Mouse (Mus musculus) midbrain, embryonic 10.5 days (tissue): ENCODE data around the gene Col25a1. TPM values are rescaled to one million over a fixed set of nuclear protein-coding genes. Genes with fewer than 3 reads are reported as not detected.
A peak's percentile ranks its signal among the peaks of the same experiment; 100 is the strongest.

Experiments used
- DNase-seq: peaks from one replicate; pipeline ENCODE4 v3.0.0-alpha.2; 2017; ENCODE audit warnings: low spot score
- H3K27ac ChIP-seq: fragments of 300-500 bp; sonication (generic); replicated peaks from 2 replicates; pipeline ENCODE4 v1.5.1; 2016; ENCODE audit warnings: mild to moderate bottlenecking
- H3K27me3 ChIP-seq: fragments of 300-500 bp; sonication (generic); 2 replicates; pipeline ENCODE4 v1.6.1; 2016; ENCODE audit warnings: low read depth, mild to moderate bottlenecking; ENCODE audit not compliant: poor library complexity, severe bottlenecking
- H3K36me3 ChIP-seq: fragments of 300-500 bp; sonication (generic); 2 replicates; pipeline ENCODE4 v1.6.1; 2016; ENCODE audit warnings: mild to moderate bottlenecking, moderate library complexity
- H3K4me1 ChIP-seq: fragments of 300-500 bp; sonication (generic); 2 replicates; pipeline ENCODE4 v1.6.1; 2016
- H3K4me3 ChIP-seq: fragments of 300-500 bp; sonication (generic); 2 replicates; pipeline ENCODE4 v1.5.1; 2016; ENCODE audit warnings: mild to moderate bottlenecking, moderate library complexity
- H3K9me3 ChIP-seq: fragments of 300-500 bp; sonication (generic); replicated peaks from 2 replicates; pipeline ENCODE4 v1.6.1; 2016; ENCODE audit warnings: mild to moderate bottlenecking
- WGBS: fragments of 180-500 bp; shearing (Covaris S2); methylation state at CpG from one replicate; pipeline ENCODE4 v1.1.7; 2016; 5-methylcytosine and 5-hydroxymethylcytosine counted together
- polyA plus RNA-seq: library from polyadenylated mRNA; unstranded; fragments of >200 nt; fragmentation: Nextera tagmentation; extraction: Ambion mirVana; gene quantifications from 2 replicates; pipeline ENCODE4 v1.2.1, GENCODE M21; 2016

Col25a1 gene
- 1.5 and 2.4 TPM in 2 replicates for polyA plus RNA-seq

GRCm38 (mm10) chr3:130131201-130131600 lies at the start of gene Col25a1:
Col25a1 (plus strand) TSS chr3:130131501.
- no peaks in the 10 kb centered on the region for H3K36me3 ChIP-seq
- no peaks in the 10 kb centered on the region for H3K9me3 ChIP-seq
- H3K4me1 ChIP-seq, result no peaks in the 10 kb centered on the region
- 95% methylated on average over 8 of the region's 8 CpGs for WGBS
- H3K4me3 ChIP-seq, result no peak within 1 kb of the TSS
- DNase-seq, result no peak
- H3K27me3 ChIP-seq, result no peaks in the 10 kb centered on the region
- no peak within 1 kb of the TSS for H3K27ac ChIP-seq

GRCm38 (mm10) chr3:130083312-130083711 lies 48.0 kb upstream of the Col25a1 start:
- Histone ChIP-seq H3K9me3 (0 out of 2 replicates have a peak, but pooled peaks cover 3% of the 10 kb centered on the region), H3K27ac (no peak overlapping the region), H3K4me1 (no peaks in the 10 kb centered on the region), H3K4me3 (no peak overlapping the region), H3K27me3 (no peaks in the 10 kb centered on the region), H3K36me3 (no peaks in the 10 kb centered on the region)
- DNase-seq, result no peak
- 85% methylated on average over 2 of the region's 2 CpGs for WGBS

DNA sequence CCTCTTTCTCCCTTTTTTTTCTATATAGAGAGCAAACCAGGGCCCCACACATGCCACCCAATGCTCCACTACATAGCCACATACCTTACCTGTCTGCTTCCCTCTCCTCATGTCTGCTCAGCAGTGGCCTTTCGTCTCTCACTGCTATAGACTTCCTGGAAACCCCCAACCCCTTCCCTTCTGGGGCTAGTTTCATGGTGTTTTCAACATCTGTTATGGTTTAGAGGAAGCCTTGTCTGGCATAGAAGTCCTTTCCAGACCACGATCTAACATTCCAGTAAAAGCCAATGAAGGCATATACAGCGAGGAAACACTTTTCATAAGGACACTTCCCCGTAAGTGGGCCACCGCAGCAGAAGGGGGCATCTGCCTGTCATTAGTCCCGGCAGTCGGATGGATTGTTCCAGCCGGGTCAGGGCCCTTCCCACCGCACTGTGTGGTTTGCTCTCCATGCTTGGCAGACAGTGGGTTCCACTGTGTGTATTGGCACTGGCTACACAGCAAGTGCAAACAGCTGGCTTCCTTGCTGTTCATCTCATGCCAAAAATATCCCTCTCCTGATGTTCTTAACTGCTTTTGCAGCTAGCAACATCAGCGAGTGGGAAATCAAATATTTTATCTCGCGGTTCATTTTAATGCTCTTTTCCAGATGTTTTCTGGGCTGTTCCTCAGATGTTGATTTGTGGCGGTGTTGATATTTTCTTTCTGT lies 44.8 kb upstream of the Col25a1 start:
- WGBS, result 84% methylated on average over 13 of the region's 13 CpGs
- Histone ChIP-seq H3K9me3 (0 out of 2 replicates have a peak, but pooled peaks cover 3% of the 10 kb centered on the region), H3K27ac (no peak overlapping the region), H3K4me3 (no peak overlapping the region), H3K27me3 (no peaks in the 10 kb centered on the region), H3K4me1 (no peaks in the 10 kb centered on the region), H3K36me3 (no peaks in the 10 kb centered on the region)
- DNase-seq, result no peak

GRCm38 (mm10) chr3:130087466-130087865 lies 43.8 kb upstream of the Col25a1 start:
- no peaks in the 10 kb centered on the region for H3K27me3 ChIP-seq
- H3K9me3 ChIP-seq, result 0 out of 2 replicates have a peak, but pooled peaks cover 3% of the 10 kb centered on the region
- no peaks in the 10 kb centered on the region for H3K36me3 ChIP-seq
- no peak for DNase-seq
- no peaks in the 10 kb centered on the region for H3K4me1 ChIP-seq
- no peak overlapping the region for H3K27ac ChIP-seq
- WGBS, result 87% methylated on average over 9 of the region's 9 CpGs
- no peak overlapping the region for H3K4me3 ChIP-seq

DNA sequence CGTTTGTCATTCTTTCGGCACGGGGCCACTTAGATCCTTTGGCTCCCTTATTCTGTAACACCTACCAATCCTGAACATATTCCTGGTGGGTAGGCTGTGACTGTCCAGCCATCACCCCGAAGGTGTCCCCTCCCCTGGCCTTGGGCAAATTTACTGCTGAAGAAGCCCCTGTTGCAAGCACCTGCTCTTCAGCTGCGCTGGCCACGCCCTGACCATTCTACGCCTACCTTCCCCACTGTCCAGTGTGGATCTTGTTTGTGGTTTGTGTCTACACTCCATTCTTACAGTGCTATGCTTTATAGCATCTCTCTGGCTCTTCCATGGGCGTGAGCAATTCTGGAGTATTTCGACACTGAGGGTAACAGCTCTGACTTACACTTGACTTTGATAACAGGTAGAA lies 42.6 kb upstream of the Col25a1 start:
- H3K27me3 ChIP-seq, result no peaks in the 10 kb centered on the region
- no peaks in the 10 kb centered on the region for H3K4me1 ChIP-seq
- H3K36me3 ChIP-seq, result no peaks in the 10 kb centered on the region
- 0 out of 2 replicates have a peak, but pooled peaks cover 3% of the 10 kb centered on the region for H3K9me3 ChIP-seq
- DNase-seq, result no peak
- no peak overlapping the region for H3K27ac ChIP-seq
- WGBS, result 93% methylated on average over 9 of the region's 9 CpGs
- no peak overlapping the region for H3K4me3 ChIP-seq

- Histone ChIP-seq H3K4me3 (no peak overlapping the region), H3K27ac (no peak overlapping the region), H3K9me3 (no peaks in the 10 kb centered on the region), H3K27me3 (no peaks in the 10 kb centered on the region), H3K36me3 (no peaks in the 10 kb centered on the region), H3K4me1 (no peaks in the 10 kb centered on the region)
- 91% methylated on average over 9 of the region's 9 CpGs for WGBS
- no peak for DNase-seq
These were observed 40.8 kb upstream of the Col25a1 start for GRCm38 (mm10) chr3:130090460-130090859.

DNA sequence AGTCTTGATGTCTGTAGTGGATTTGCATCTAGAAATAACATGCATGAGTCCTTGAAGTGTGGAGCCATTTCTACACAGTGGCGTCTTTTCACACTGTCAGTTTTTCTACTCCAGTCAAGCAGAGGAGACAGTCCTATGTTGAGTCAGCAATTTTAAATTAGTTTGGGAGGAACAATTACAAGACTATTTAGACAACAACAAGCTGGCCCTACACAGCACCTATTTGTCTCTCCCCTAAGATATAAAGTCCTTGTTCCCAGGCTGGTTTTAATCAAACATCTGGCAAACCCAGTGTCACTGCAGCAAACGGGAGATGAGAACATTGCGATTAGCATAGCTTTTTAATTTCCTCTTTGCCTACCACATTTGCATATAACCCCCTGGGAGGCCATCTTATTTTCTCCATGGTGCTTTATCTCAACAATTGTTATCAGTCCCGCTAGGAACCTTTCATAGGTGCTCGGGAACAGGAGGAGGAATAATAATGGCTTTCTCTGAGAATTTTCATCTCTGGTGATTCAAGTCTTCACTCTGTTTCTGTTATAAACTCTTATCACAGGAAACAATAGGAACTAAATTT lies 37.1 kb upstream of the Col25a1 start:
- H3K4me3 ChIP-seq, result no peak overlapping the region
- H3K9me3 ChIP-seq, result no peaks in the 10 kb centered on the region
- no peak for DNase-seq
- no peaks in the 10 kb centered on the region for H3K36me3 ChIP-seq
- WGBS, result 74% methylated on average over 5 of the region's 5 CpGs
- no peaks in the 10 kb centered on the region for H3K4me1 ChIP-seq
- no peak overlapping the region for H3K27ac ChIP-seq
- no peaks in the 10 kb centered on the region for H3K27me3 ChIP-seq

GRCm38 (mm10) chr3:130095160-130095781 lies 36.0 kb upstream of the Col25a1 start:
- no peaks in the 10 kb centered on the region for H3K4me1 ChIP-seq
- H3K27ac ChIP-seq, result no peak overlapping the region
- 50% methylated on average over 5 of the region's 5 CpGs for WGBS
- no peaks in the 10 kb centered on the region for H3K9me3 ChIP-seq
- H3K4me3 ChIP-seq, result no peak overlapping the region
- DNase-seq, result peak; percentile 31
- no peaks in the 10 kb centered on the region for H3K27me3 ChIP-seq
- H3K36me3 ChIP-seq, result no peaks in the 10 kb centered on the region

DNA sequence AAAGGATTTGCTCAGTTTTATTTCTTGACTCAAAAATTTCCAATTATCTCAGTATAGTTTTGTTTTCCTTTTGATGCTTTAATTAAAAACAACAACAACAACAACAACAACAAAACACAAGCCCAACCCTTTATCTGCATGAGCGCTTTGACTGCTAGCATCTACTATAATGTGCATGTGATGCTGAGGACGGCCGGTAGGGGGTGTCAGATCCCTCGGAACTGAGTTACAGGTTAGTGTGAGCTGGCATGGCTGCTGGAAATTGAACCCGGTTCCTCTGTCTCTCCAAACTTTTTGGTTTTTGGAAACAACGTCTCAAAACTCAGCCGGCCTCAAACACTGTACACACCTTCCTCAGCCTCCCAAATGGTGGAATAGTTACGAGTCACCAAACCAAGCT lies 27.8 kb upstream of the Col25a1 start:
- Histone ChIP-seq H3K9me3 (no peaks in the 10 kb centered on the region), H3K27ac (no peak overlapping the region), H3K27me3 (no peaks in the 10 kb centered on the region), H3K4me1 (no peaks in the 10 kb centered on the region), H3K4me3 (no peak overlapping the region), H3K36me3 (no peaks in the 10 kb centered on the region)
- peak; percentile 19 for DNase-seq
- 71% methylated on average over 8 of the region's 8 CpGs for WGBS

GRCm38 (mm10) chr3:130104471-130104870 lies 26.8 kb upstream of the Col25a1 start:
- Histone ChIP-seq H3K27me3 (no peaks in the 10 kb centered on the region), H3K36me3 (no peaks in the 10 kb centered on the region), H3K9me3 (no peaks in the 10 kb centered on the region), H3K27ac (no peak overlapping the region), H3K4me3 (no peak overlapping the region), H3K4me1 (no peaks in the 10 kb centered on the region)
- WGBS, result 89% methylated on average over 9 of the region's 9 CpGs
- no peak for DNase-seq

GRCm38 (mm10) chr3:130116886-130117285 lies 14.4 kb upstream of the Col25a1 start:
- no peaks in the 10 kb centered on the region for H3K9me3 ChIP-seq
- no peak for DNase-seq
- WGBS, result 88% methylated on average over 6 of the region's 6 CpGs
- H3K27me3 ChIP-seq, result no peaks in the 10 kb centered on the region
- H3K4me3 ChIP-seq, result no peak overlapping the region
- H3K27ac ChIP-seq, result no peak overlapping the region
- no peaks in the 10 kb centered on the region for H3K4me1 ChIP-seq
- H3K36me3 ChIP-seq, result no peaks in the 10 kb centered on the region

DNA sequence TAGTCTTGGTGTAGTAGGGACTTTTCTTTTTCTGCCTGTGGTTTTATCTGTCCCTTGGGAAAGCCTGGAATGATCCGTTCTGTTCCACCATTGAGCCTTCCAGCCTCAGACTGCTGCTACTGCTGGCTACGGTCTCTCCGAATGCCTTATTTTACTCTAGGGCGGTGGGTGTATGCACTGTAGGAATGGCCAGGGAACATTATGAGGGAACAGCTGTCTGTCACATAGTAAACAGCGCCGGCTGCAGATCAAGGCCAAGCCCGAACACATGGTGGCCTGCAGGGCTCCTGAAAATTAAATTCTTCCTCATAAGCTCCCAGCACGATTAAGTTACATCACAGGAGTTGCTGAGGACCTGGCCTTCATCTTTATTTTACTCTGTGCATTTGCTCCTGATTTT lies 3.5 kb upstream of the Col25a1 start:
- Histone ChIP-seq H3K27me3 (no peaks in the 10 kb centered on the region), H3K27ac (no peak overlapping the region), H3K36me3 (no peaks in the 10 kb centered on the region), H3K4me1 (no peaks in the 10 kb centered on the region), H3K4me3 (no peak overlapping the region), H3K9me3 (no peaks in the 10 kb centered on the region)
- DNase-seq, result no peak
- 85% methylated on average over 8 of the region's 8 CpGs for WGBS

DNA sequence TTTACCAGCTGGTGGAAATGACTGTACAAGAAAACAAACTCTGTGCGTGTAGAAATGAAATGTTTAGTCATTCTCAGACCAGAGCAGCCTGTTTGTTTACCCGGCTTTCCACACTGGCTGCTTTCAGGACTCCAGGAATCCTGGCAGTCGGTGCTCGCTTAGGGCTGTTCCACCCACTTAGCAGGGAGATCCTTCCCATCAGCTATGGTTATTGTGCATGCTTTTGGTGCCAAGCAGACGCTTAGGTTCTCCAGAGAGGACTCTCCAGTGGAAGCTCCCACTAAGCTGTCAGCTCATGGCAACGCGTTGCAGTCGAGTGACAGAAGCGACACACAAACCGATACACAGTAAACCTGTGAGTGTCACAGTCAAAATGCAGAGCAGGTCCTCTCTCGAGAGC lies 2.7 kb upstream of the Col25a1 start:
- Histone ChIP-seq H3K4me1 (no peaks in the 10 kb centered on the region), H3K36me3 (no peaks in the 10 kb centered on the region), H3K27ac (no peak overlapping the region), H3K9me3 (no peaks in the 10 kb centered on the region), H3K4me3 (no peak overlapping the region), H3K27me3 (no peaks in the 10 kb centered on the region)
- WGBS, result 86% methylated on average over 11 of the region's 11 CpGs
- no peak for DNase-seq
